In genomic region chr6:17931187-17931586, GRCm38 (mm10) we compare ENCODE assay signal across 23 mouse cellular contexts.
DNase-seq lines count a peak whose midpoint lies in the region; ATAC-seq and TF ChIP-seq lines count a peak whose summit lies in the region.
"Had no signal": no experiment of that assay in that cellular context is flagged by ENCODE, and none has a peak within 500 bp of the region (broad histone marks: within the 10 kb centered on the region; RNA-seq: fewer than 3 reads in every experiment).

No protein-coding gene starts in this region.

- no peak overlapping the region for H3K4me3 ChIP-seq in hindbrain, embryonic 14.5 days (replicated peaks; ENCODE audit: low read length)
- H3K4me3 ChIP-seq in hindbrain, embryonic 12.5 days, result no peak overlapping the region
- no peak overlapping the region for H3K4me3 ChIP-seq in lung, embryonic 16.5 days (ENCODE audit: low read length)
- no peak overlapping the region for H3K4me3 ChIP-seq in lung, adult 2 months (replicated peaks; ENCODE audit: extremely low read depth, low read depth, low read length)
- H3K4me3 ChIP-seq in forebrain, embryonic 13.5 days, result no peak overlapping the region
- H3K4me3 ChIP-seq: forebrain, embryonic 12.5 days; limb, embryonic 12.5 days; liver, embryonic 12.5 days; neural tube, embryonic 15.5 days had no signal

- intact Hi-C loops in heart, postnatal 25 days (cut with DNase I), result no loop called here

- H3K4me1 ChIP-seq in hindbrain, embryonic 14.5 days (replicated peaks; ENCODE audit: control insufficient read depth, insufficient read depth, low read length), result no peaks in the 10 kb centered on the region
- H3K4me1 ChIP-seq in hindbrain, embryonic 12.5 days, result no peaks in the 10 kb centered on the region
- peaks cover 13% of the 10 kb centered on the region for H3K4me1 ChIP-seq in lung, embryonic 16.5 days (replicated peaks; ENCODE audit: control insufficient read depth, insufficient read depth, low read length)
- no peaks in the 10 kb centered on the region for H3K4me1 ChIP-seq in lung, adult 2 months (ENCODE audit: control insufficient read depth, insufficient read depth, low read length)
- peaks cover 4% of the 10 kb centered on the region; the same call in 1 of the 2 replicates for H3K4me1 ChIP-seq in forebrain, embryonic 13.5 days
- H3K4me1 ChIP-seq: liver, embryonic 12.5 days had no signal

- ATAC-seq in hindbrain, embryonic 14.5 days (ENCODE audit: low FRiP score), result 0 out of 2 replicates have a peak, but pooled peaks have one; percentile 34
- no peak for ATAC-seq in hindbrain, embryonic 12.5 days (ENCODE audit: low FRiP score)
- ATAC-seq in lung, embryonic 16.5 days (ENCODE audit: low read depth), result peak; percentile 90
- ATAC-seq in megakaryocyte progenitor cell, adult 5-6 weeks (replicated peaks; ENCODE audit: poor library complexity), result 0 out of 2 replicates have a peak, but pooled peaks have one; percentile 26
- no peak for ATAC-seq in forebrain, embryonic 13.5 days
- ATAC-seq: liver, embryonic 12.5 days had no signal

- no peak overlapping the region for H3K27ac ChIP-seq in hindbrain, embryonic 14.5 days
- H3K27ac ChIP-seq in hindbrain, embryonic 12.5 days, result no peak overlapping the region
- peak overlapping the region; percentile 36; the same call in 1 of the 2 replicates for H3K27ac ChIP-seq in lung, embryonic 16.5 days (ENCODE audit: low read length)
- no peak overlapping the region for H3K27ac ChIP-seq in forebrain, embryonic 13.5 days
- H3K27ac ChIP-seq: forebrain, embryonic 12.5 days; limb, embryonic 12.5 days; liver, embryonic 12.5 days; macrophage; neural tube, embryonic 15.5 days had no signal

- WGBS in hindbrain, embryonic 14.5 days, result 98% methylated on average over 2 of the region's 2 CpGs
- whole genome bisulfite sequencing in hindbrain, embryonic 12.5 days, result 92% methylated on average over 2 of the region's 2 CpGs
- WGBS in lung, embryonic 16.5 days, result 63% methylated on average over 2 of the region's 2 CpGs
- WGBS in lung, adult 2 months, result 81% methylated on average over 2 of the region's 2 CpGs
- WGBS in forebrain, embryonic 13.5 days, result 89% methylated on average over 2 of the region's 2 CpGs

- H3K36me3 ChIP-seq in hindbrain, embryonic 14.5 days (replicated peaks; ENCODE audit: control insufficient read depth, insufficient read depth), result peaks cover 36% of the 10 kb centered on the region
- peaks cover 26% of the 10 kb centered on the region for H3K36me3 ChIP-seq in hindbrain, embryonic 12.5 days
- peaks cover 4% of the 10 kb centered on the region for H3K36me3 ChIP-seq in lung, embryonic 16.5 days (ENCODE audit: control insufficient read depth, insufficient read depth, low read length)
- peaks cover 25% of the 10 kb centered on the region for H3K36me3 ChIP-seq in forebrain, embryonic 13.5 days (ENCODE audit: poor library complexity, severe bottlenecking)

- no peak overlapping the region for H3K9ac ChIP-seq in hindbrain, embryonic 14.5 days
- no peak overlapping the region for H3K9ac ChIP-seq in hindbrain, embryonic 12.5 days
- H3K9ac ChIP-seq in lung, embryonic 16.5 days (ENCODE audit: low read length), result no peak overlapping the region
- no peak overlapping the region for H3K9ac ChIP-seq in forebrain, embryonic 13.5 days
- H3K9ac ChIP-seq: forebrain, embryonic 12.5 days; limb, embryonic 12.5 days; liver, embryonic 12.5 days; neural tube, embryonic 15.5 days had no signal

- no peak for DNase-seq in hindbrain, embryonic 14.5 days (ENCODE audit: low spot score)
- no peak for DNase-seq in lung, adult 2 months
- DNase-seq in 3T3-L1 (ENCODE audit: low read depth, low spot score), result peak; percentile 24
- no peak for DNase-seq in heart, postnatal 25 days (ENCODE audit: low spot score)
- DNase-seq: adrenal gland, postnatal 25 days; cerebellum, adult 11 months; cerebellum, postnatal 10 days; heart, adult 18-20 months; heart, postnatal 4 days; kidney, postnatal 36 days; thymus, adult 18-20 months; thymus, postnatal 4 days had no signal

- TF ChIP-seq CTCF in lung, adult 2 months (IDR thresholded peaks at IDR 0.05; ENCODE audit: insufficient read depth, low read length), result no peak

- no peak overlapping the region for H3K4me2 ChIP-seq in hindbrain, embryonic 14.5 days (replicated peaks)
- H3K4me2 ChIP-seq in hindbrain, embryonic 12.5 days (replicated peaks), result no peak overlapping the region
- no peak overlapping the region for H3K4me2 ChIP-seq in lung, embryonic 16.5 days (ENCODE audit: low read depth, low read length)
- no peak overlapping the region for H3K4me2 ChIP-seq in forebrain, embryonic 13.5 days
- H3K4me2 ChIP-seq: forebrain, embryonic 12.5 days; limb, embryonic 12.5 days; liver, embryonic 12.5 days; midbrain, embryonic 11.5 days; neural tube, embryonic 15.5 days had no signal

- no peak for TF ChIP-seq POLR2A in lung, adult 2 months (IDR thresholded peaks at IDR 0.05; ENCODE audit: borderline replicate concordance, extremely low read depth, low read depth, low read length)

- no peaks in the 10 kb centered on the region for H3K9me3 ChIP-seq in hindbrain, embryonic 14.5 days (ENCODE audit: control insufficient read depth, low read length)
- H3K9me3 ChIP-seq in hindbrain, embryonic 12.5 days (replicated peaks), result no peaks in the 10 kb centered on the region
- no peaks in the 10 kb centered on the region for H3K9me3 ChIP-seq in lung, embryonic 16.5 days (ENCODE audit: control insufficient read depth, low read length)
- H3K9me3 ChIP-seq in forebrain, embryonic 13.5 days (replicated peaks), result no peaks in the 10 kb centered on the region
- H3K9me3 ChIP-seq: forebrain, embryonic 12.5 days; limb, embryonic 12.5 days; liver, embryonic 12.5 days; neural tube, embryonic 15.5 days had no signal

- no peaks in the 10 kb centered on the region for H3K27me3 ChIP-seq in hindbrain, embryonic 14.5 days (ENCODE audit: control insufficient read depth, insufficient read depth, low read length)
- H3K27me3 ChIP-seq in hindbrain, embryonic 12.5 days, result no peaks in the 10 kb centered on the region
- H3K27me3 ChIP-seq in lung, embryonic 16.5 days (ENCODE audit: control insufficient read depth, insufficient read depth, low read depth, low read length), result no peaks in the 10 kb centered on the region
- no peaks in the 10 kb centered on the region for H3K27me3 ChIP-seq in forebrain, embryonic 13.5 days
- H3K27me3 ChIP-seq: CH12.LX; forebrain, embryonic 12.5 days; limb, embryonic 12.5 days; liver, embryonic 12.5 days; neural tube, embryonic 15.5 days had no signal

Comparison
In these comparisons a context has a peak if more than half of its experiments do, and no peak if none do; other contexts are left out.
1. ATAC-seq: peak in hindbrain, embryonic 14.5 days (single experiment), lung, embryonic 16.5 days (single experiment) and megakaryocyte progenitor cell, adult 5-6 weeks (single experiment); none in hindbrain, embryonic 12.5 days (single experiment) and forebrain, embryonic 13.5 days (single experiment).